Mouse (Mus musculus) urinary bladder, postnatal 4 days (tissue): ENCODE measurements around the gene 4930444G20Rik.
A peak's percentile ranks its signal among the peaks of the same experiment; 100 is the strongest.
"Not testable (repeated sequence)": the region's sequence is repeated elsewhere in the genome, so short reads cannot be mapped to it uniquely, and the experiment has no call there.

Experiments used
- DNase-seq, 2 experiments: peaks; one replicate each; pipeline ENCODE4 v3.0.0; 2021 to 2022; ENCODE audit warnings: low spot score in 2 of 2

The 4930444G20Rik gene

GRCm38 (mm10) chr10:22067979-22068378 is at the start of gene 4930444G20Rik:
Gene 4930444G20Rik, minus strand, starts transcription at chr10:22068079.
- not testable (repeated sequence) for DNase-seq

- no peak for DNase-seq
Measured at GRCm38 (mm10) chr10:22074531-22074930, 6.7 kb upstream of the 4930444G20Rik start.

- DNase-seq, result no peak
Measured at GRCm38 (mm10) chr10:22072739-22073138, 4.9 kb upstream of the 4930444G20Rik start.

- no peak for DNase-seq
Measured at GRCm38 (mm10) chr10:22070576-22070975, 2.7 kb upstream of the 4930444G20Rik start.

- no peak for DNase-seq
Measured at GRCm38 (mm10) chr10:22070168-22070567, 2.3 kb upstream of the 4930444G20Rik start.

GRCm38 (mm10) chr10:22059415-22059814 is 8.5 kb downstream of the 4930444G20Rik start:
- DNase-seq, result no peak

GRCm38 (mm10) chr10:22059026-22059325 is 8.9 kb downstream of the 4930444G20Rik start:
- DNase-seq, result no peak

GRCm38 (mm10) chr10:22058218-22059025 is 9.5 kb downstream of the 4930444G20Rik start:
- DNase-seq, result peak; percentile 84 to 92

GRCm38 (mm10) chr10:22055308-22055707 is 12.6 kb downstream of the 4930444G20Rik start:
- no peak for DNase-seq

GRCm38 (mm10) chr10:22036256-22036655 is 31.6 kb downstream of the 4930444G20Rik start:
- peak in 1 of 2 experiments; percentile 26 for DNase-seq

GRCm38 (mm10) chr10:22034303-22034702 is 33.6 kb downstream of the 4930444G20Rik start:
- DNase-seq, result no peak

- no peak for DNase-seq
Measured at GRCm38 (mm10) chr10:22018618-22019017, 49.3 kb downstream of the 4930444G20Rik start.

GRCm38 (mm10) chr10:22017469-22018159 is 50.3 kb downstream of the 4930444G20Rik start:
- DNase-seq, result no peak
